Mouse (Mus musculus): ENCODE results near the gene Cacna1g. TPM values are rescaled to one million over a fixed set of nuclear protein-coding genes. Genes with fewer than 3 reads are reported as not detected.
A peak's percentile ranks its signal among the peaks of the same experiment; 100 is the strongest.

Cacna1g gene
- polyA plus RNA-seq, 1 experiment from 2014 or later: 3.2 TPM

- Histone ChIP-seq H3K9me3 (replicated peaks) (no peaks in the 10 kb centered on the region), H3K27ac (no peak overlapping the region), H3K4me2 (no peak overlapping the region), H3K4me1 (peaks cover 23% of the 10 kb centered on the region), H3K9ac (no peak overlapping the region), H3K27me3 (replicated peaks) (peaks cover 98% of the 10 kb centered on the region), H3K36me3 (no peaks in the 10 kb centered on the region), H3K4me3 (no peak overlapping the region)
- WGBS (ENCODE audit: insufficient replicate concordance): 23% methylated on average over 11 of the region's 11 CpGs
- ATAC-seq: no peak
Measured at GRCm38 (mm10) chr11:94475722-94476121, 1.7 kb upstream of the Cacna1g start.

GRCm38 (mm10) chr11:94474544-94474910 lies 529 bp upstream of the Cacna1g start:
- Histone ChIP-seq H3K4me3 (peak overlapping the region; percentile 52), H3K9ac (no peak overlapping the region), H3K4me1 (peaks cover 25% of the 10 kb centered on the region), H3K36me3 (no peaks in the 10 kb centered on the region), H3K4me2 (peak overlapping the region; percentile 76), H3K9me3 (replicated peaks) (no peaks in the 10 kb centered on the region), H3K27me3 (replicated peaks) (peaks cover 100% of the 10 kb centered on the region), H3K27ac (no peak overlapping the region)
- 5% methylated on average over 11 of the region's 11 CpGs for WGBS (ENCODE audit: insufficient replicate concordance)
- peak; percentile 14; the same call in 1 of the 2 replicates for ATAC-seq

- Histone ChIP-seq H3K36me3 (no peaks in the 10 kb centered on the region), H3K4me3 (peak overlapping the region; percentile 52), H3K9me3 (replicated peaks) (no peaks in the 10 kb centered on the region), H3K27ac (no peak overlapping the region), H3K27me3 (replicated peaks) (peaks cover 100% of the 10 kb centered on the region), H3K4me2 (peak overlapping the region; percentile 76), H3K4me1 (peaks cover 30% of the 10 kb centered on the region), H3K9ac (peak overlapping the region; percentile 35; the same call in 1 of the 2 replicates)
- no peak; the same call in 1 of the 2 replicates for ATAC-seq
- WGBS (ENCODE audit: insufficient replicate concordance): 2% methylated on average over 52 of the region's 52 CpGs
Measured at GRCm38 (mm10) chr11:94472916-94473706, 887 bp downstream of the Cacna1g start.

DNA sequence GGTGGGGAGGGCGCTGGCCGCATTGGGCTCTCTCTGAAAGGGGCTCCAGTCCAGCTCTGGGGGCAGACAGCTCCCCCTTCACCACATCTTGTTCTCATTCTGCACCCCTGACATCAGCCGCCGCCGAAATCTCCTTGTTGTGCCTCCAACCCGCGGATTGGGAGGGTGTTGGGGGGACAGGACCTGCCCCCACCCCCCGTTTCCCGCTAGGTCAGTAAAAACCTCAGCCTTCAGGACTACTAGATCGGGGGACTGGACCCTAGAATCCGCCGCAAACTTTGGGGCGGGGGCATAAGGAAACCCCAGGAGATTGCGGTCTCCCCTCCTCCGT lies 1.4 kb downstream of the Cacna1g start:
- WGBS (ENCODE audit: insufficient replicate concordance): 1% methylated on average over 15 of the region's 15 CpGs

GRCm38 (mm10) chr11:94471740-94472584 lies 2.0 kb downstream of the Cacna1g start:
- peaks cover 33% of the 10 kb centered on the region for H3K4me1 ChIP-seq
- H3K27me3 ChIP-seq (replicated peaks): peaks cover 98% of the 10 kb centered on the region
- peak overlapping the region; percentile 76 for H3K4me2 ChIP-seq
- no peak overlapping the region for H3K27ac ChIP-seq
- H3K9ac ChIP-seq: no peak overlapping the region
- no peaks in the 10 kb centered on the region for H3K36me3 ChIP-seq
- H3K4me3 ChIP-seq: peak overlapping the region; percentile 52; the same call in 1 of the 2 replicates
- ATAC-seq: no peak
- no peaks in the 10 kb centered on the region for H3K9me3 ChIP-seq (replicated peaks)
- 5% methylated on average over 17 of the region's 17 CpGs for WGBS (ENCODE audit: insufficient replicate concordance)

More for the DNA sequence above, 1.4 kb downstream of the Cacna1g start:
- Histone ChIP-seq H3K27me3 (replicated peaks) (peaks cover 99% of the 10 kb centered on the region), H3K4me2 (peak overlapping the region; percentile 76), H3K27ac (no peak overlapping the region), H3K9me3 (replicated peaks) (no peaks in the 10 kb centered on the region), H3K4me3 (peak overlapping the region; percentile 52), H3K4me1 (peaks cover 33% of the 10 kb centered on the region), H3K36me3 (no peaks in the 10 kb centered on the region), H3K9ac (no peak overlapping the region)
- no peak for ATAC-seq

GRCm38 (mm10) chr11:94470391-94470790 lies 3.6 kb downstream of the Cacna1g start:
- Histone ChIP-seq H3K4me2 (no peak overlapping the region), H3K27ac (no peak overlapping the region), H3K9ac (no peak overlapping the region), H3K36me3 (no peaks in the 10 kb centered on the region), H3K9me3 (replicated peaks) (no peaks in the 10 kb centered on the region), H3K4me1 (peaks cover 34% of the 10 kb centered on the region), H3K4me3 (no peak overlapping the region), H3K27me3 (replicated peaks) (peaks cover 97% of the 10 kb centered on the region)
- ATAC-seq: no peak
- 45% methylated on average over 6 of the region's 7 CpGs for WGBS (ENCODE audit: insufficient replicate concordance)

DNA sequence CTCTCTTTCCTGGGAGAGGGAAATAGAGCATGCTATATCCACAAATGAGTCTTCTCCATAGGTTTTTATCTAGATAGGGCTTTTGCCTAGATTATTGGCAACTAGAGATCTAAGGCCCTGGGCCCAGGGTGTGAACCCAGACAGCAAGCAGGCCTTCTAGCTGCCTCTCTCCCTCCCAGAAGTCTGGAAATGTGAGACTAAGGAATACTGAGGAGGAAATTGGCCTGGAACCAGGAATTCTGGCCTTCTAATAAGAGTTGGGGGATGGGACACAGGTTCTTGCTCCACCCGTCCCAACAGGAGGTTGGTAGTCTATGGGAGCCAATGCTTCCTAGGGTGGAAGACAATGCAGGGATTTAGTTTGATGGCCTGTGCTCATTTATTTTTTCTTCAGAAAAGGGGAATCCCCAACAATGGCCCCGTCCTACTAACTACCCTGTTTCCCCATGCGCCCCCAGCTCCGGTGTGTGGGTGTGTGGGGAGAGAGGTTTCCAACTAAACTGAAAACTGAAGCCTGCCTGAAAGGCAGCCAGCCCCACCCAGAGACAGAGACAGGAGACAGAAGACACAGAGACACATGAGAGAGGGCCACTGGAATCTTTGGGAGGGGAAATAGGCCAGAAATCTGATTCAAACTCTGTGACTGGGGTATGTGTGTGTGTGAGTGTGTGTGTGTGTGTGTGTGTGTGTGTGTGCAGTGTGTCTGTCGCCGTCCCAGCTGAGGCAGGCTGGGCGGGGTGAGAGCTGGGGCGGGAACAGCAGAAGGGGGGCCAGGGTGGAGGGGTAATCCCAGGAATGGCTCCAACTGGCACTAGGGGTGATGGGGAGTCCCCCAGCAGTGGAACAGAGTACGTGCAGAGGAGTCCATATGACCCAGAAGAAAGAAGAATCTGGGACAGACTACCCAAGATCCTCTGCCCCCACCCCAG lies 4.6 kb downstream of the Cacna1g start:
- Histone ChIP-seq H3K4me1 (peaks cover 42% of the 10 kb centered on the region), H3K27ac (no peak overlapping the region), H3K36me3 (no peaks in the 10 kb centered on the region), H3K9me3 (replicated peaks) (no peaks in the 10 kb centered on the region), H3K4me2 (no peak overlapping the region), H3K4me3 (no peak overlapping the region), H3K9ac (no peak overlapping the region), H3K27me3 (replicated peaks) (peaks cover 97% of the 10 kb centered on the region)
- ATAC-seq: no peak
- 35% methylated on average over 7 of the region's 9 CpGs for WGBS (ENCODE audit: insufficient replicate concordance)

DNA sequence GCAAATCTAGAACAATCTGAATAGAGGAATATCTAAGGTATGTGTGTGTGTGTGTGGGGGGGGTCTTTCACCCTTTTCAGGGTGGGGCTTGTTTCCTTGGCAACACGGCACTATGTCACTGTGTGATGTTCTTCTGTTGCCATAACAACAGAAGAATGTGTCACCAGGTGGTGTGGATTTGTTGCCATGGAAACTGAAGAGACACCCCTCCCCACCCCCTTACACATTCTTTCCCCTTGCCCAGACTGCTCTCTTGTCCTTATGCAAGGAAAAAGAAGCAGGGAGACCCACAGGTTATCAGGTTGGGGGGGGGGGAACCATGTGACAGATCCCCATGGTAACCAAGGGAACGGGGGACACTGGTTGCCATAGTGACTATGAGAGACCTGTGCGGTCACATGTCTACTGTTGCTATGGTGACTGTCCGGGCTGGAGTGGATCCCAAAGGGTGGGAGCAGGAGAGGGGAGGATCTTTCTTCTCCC lies 5.4 kb downstream of the Cacna1g start:
- WGBS (ENCODE audit: insufficient replicate concordance): 35% methylated on average over 4 of the region's 4 CpGs

DNA sequence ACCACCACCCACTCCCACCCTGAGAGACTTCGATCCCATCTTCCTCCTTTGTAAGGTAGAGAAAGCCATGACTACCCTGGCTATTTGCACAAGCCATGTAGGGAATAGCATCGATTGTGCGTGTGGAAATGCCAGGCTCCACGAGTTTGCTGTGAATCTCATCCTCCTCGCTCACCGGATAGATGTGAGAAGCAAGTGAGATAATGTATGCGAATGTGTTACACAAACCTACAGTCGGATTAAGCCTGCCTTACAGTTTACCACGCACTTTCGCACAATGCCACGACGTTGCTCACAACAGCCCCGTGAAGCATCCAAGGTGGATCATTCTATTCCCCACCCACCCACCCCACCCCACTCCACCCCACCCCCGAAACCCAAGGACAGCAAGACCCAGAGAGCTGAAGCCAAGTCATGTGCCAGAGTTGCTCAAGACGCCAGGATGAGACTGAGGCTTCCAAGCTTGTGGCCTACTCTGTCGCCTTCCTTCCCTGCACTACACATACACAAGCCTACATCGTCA lies 7.6 kb downstream of the Cacna1g start:
- H3K27me3 ChIP-seq (replicated peaks): peaks cover 91% of the 10 kb centered on the region
- H3K4me1 ChIP-seq: peaks cover 28% of the 10 kb centered on the region
- no peak overlapping the region for H3K27ac ChIP-seq
- H3K9me3 ChIP-seq (replicated peaks): no peaks in the 10 kb centered on the region
- ATAC-seq: no peak
- H3K4me2 ChIP-seq: no peak overlapping the region
- no peak overlapping the region for H3K9ac ChIP-seq
- H3K36me3 ChIP-seq: no peaks in the 10 kb centered on the region
- H3K4me3 ChIP-seq: no peak overlapping the region
- 73% methylated on average over 17 of the region's 17 CpGs for WGBS (ENCODE audit: insufficient replicate concordance)

More for the DNA sequence above, 5.4 kb downstream of the Cacna1g start:
- ATAC-seq: no peak
- Histone ChIP-seq H3K27ac (no peak overlapping the region), H3K9me3 (replicated peaks) (no peaks in the 10 kb centered on the region), H3K4me3 (no peak overlapping the region), H3K4me1 (peaks cover 41% of the 10 kb centered on the region), H3K27me3 (replicated peaks) (peaks cover 97% of the 10 kb centered on the region), H3K4me2 (no peak overlapping the region), H3K9ac (no peak overlapping the region), H3K36me3 (no peaks in the 10 kb centered on the region)

DNA sequence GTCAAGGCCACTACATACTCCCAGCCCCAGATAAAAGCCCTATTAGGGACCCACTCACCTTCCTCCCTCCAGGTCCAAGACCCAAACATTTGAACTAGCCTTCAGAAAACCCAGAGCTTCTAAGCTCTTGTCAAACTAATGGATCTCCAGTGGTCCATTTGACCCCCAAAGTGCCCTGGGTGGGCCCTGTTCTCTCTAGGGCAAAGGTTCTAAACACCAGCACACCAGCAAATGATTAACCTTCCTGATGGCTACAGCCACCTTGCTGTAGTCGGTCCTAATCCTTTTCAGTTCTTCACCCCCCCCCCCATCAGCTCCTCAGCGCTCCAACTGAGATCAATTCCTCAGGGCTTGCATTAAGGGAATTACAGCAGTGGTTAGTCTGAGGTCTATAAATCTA lies 9.8 kb downstream of the Cacna1g start:
- Histone ChIP-seq H3K27ac (no peak overlapping the region), H3K9me3 (replicated peaks) (no peaks in the 10 kb centered on the region), H3K9ac (no peak overlapping the region), H3K4me2 (0 out of 2 replicates have a peak overlapping the region, but pooled peaks have one; percentile 3), H3K36me3 (no peaks in the 10 kb centered on the region), H3K4me3 (no peak overlapping the region), H3K4me1 (peaks cover 22% of the 10 kb centered on the region), H3K27me3 (replicated peaks) (peaks cover 83% of the 10 kb centered on the region)
- WGBS (ENCODE audit: insufficient replicate concordance): 50% methylated on average over 2 of the region's 2 CpGs
- ATAC-seq: no peak

DNA sequence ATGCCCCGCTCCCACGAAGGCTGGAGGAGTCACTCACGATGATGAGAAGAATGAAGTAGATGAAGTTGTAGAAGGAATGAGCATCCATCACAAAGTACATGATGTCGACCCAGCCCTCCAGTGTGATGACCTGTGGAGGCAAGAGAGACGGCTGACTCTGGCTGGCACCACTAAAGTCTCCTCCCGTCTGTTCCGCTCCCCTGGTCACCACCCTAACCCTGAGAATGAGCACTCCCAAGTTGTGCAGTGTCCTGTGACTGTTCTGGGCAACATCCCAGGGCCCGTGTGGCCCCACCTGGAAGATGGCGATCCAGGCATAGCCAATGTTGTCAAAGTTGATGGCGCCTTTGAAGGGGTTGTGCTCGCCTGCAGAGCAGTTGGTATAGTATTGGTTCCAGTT lies 12.1 kb downstream of the Cacna1g start:
- Histone ChIP-seq H3K36me3 (no peaks in the 10 kb centered on the region), H3K27ac (no peak overlapping the region), H3K27me3 (replicated peaks) (peaks cover 74% of the 10 kb centered on the region), H3K9me3 (replicated peaks) (no peaks in the 10 kb centered on the region), H3K4me1 (peaks cover 25% of the 10 kb centered on the region), H3K9ac (no peak overlapping the region), H3K4me3 (no peak overlapping the region), H3K4me2 (no peak overlapping the region)
- no peak for ATAC-seq
- WGBS (ENCODE audit: insufficient replicate concordance): 82% methylated on average over 11 of the region's 11 CpGs

Data from liver, embryonic 12.5 days (tissue).